ENCODE assay signal across 20 mouse cellular contexts in genomic region chr9:55377603-55378250, GRCm38 (mm10). TPM values are rescaled to one million over a fixed set of nuclear protein-coding genes. Genes with fewer than 3 reads are reported as not detected.
DNase-seq lines count a peak whose midpoint lies in the region; ATAC-seq and TF ChIP-seq lines count a peak whose summit lies in the region.
"Had no signal": no experiment of that assay in that cellular context is flagged by ENCODE, and none has a peak within 500 bp of the region (broad histone marks: within the 10 kb centered on the region; RNA-seq: fewer than 3 reads in every experiment).

No protein-coding gene starts in this region.

- DNase-seq in cerebellum, adult 18-20 months = peak; percentile 55 to 61
- no peak for DNase-seq in cerebellum, adult 11 months
- DNase-seq in CH12.LX (ENCODE audit: extremely low read depth) = peak; percentile 40
- DNase-seq in cerebellum, adult 9-11 months = peak; percentile 69
- DNase-seq in ovary, adult 18-20 months (ENCODE audit: low spot score) = no peak
- DNase-seq in spleen, postnatal 4 days (ENCODE audit: low spot score in 2 of 2) = no peak
- no peak for DNase-seq in lung, postnatal 14 days
- DNase-seq: gastrocnemius, postnatal 10 days; thymus, postnatal 4 days had no signal

- peaks cover 15 to 27% of the 10 kb centered on the region in 2 experiments for H3K4me1 ChIP-seq in CH12.LX (ENCODE audit: control insufficient read depth in 1 of 2, insufficient read depth in 2 of 2)
- H3K4me1 ChIP-seq: forebrain, embryonic 15.5 days; hindbrain, embryonic 12.5 days; liver, embryonic 15.5 days had no signal

- H3K36me3 ChIP-seq in CH12.LX (replicated peaks in 1 of 2; ENCODE audit: control insufficient read depth in 1 of 2, insufficient read depth in 1 of 2, low read length in 1 of 2) = no peaks in the 10 kb centered on the region
- H3K36me3 ChIP-seq: forebrain, embryonic 15.5 days; hindbrain, embryonic 12.5 days; liver, embryonic 15.5 days had no signal

- no peak overlapping the region for H3K9ac ChIP-seq in CH12.LX (ENCODE audit: insufficient read depth, low read depth)
- H3K9ac ChIP-seq: forebrain, embryonic 15.5 days; hindbrain, embryonic 12.5 days; liver, embryonic 15.5 days had no signal

- TF ChIP-seq CTCF in CH12.LX (conservative IDR thresholded peaks at IDR 0.05 in 1 of 2, IDR thresholded peaks at IDR 0.05 in 1 of 2; ENCODE audit: low read depth in 2 of 2, low read length in 2 of 2) = no peak

- no peak overlapping the region for H3K4me3 ChIP-seq in CH12.LX (replicated peaks in 1 of 3; ENCODE audit: low read depth in 2 of 3, low read length in 2 of 3, poor library complexity in 1 of 3)
- H3K4me3 ChIP-seq: erythroblast, embryonic 14.5 days; forebrain, embryonic 15.5 days; hindbrain, embryonic 12.5 days; liver, embryonic 15.5 days had no signal

- no peak for TF ChIP-seq POLR2A in CH12.LX (IDR thresholded peaks at IDR 0.05; ENCODE audit: low read depth, low read length)

- ATAC-seq in megakaryocyte progenitor cell, adult 5-6 weeks (replicated peaks; ENCODE audit: poor library complexity) = peak; percentile 57
- ATAC-seq: activated CD4-positive, CD25-positive, alpha-beta regulatory T cell, adult 4 months; forebrain, embryonic 15.5 days; intestine, embryonic 16.5 days; lung, postnatal 0 days; Patski had no signal

- H3K9me3 ChIP-seq in CH12.LX (replicated peaks; ENCODE audit: low read length) = peaks cover 13% of the 10 kb centered on the region
- H3K9me3 ChIP-seq: forebrain, embryonic 15.5 days; hindbrain, embryonic 12.5 days; liver, embryonic 15.5 days had no signal

- dilution Hi-C loops in CH12.LX (cut with MboI; ENCODE audit: extremely low pct_ligation_motif_present, extremely low pct_unique_long_range_greater_than_20kb, low sequenced_read_pairs) = no loop called here

- TF ChIP-seq RAD21 in CH12.LX (IDR thresholded peaks at IDR 0.05; ENCODE audit: low read depth, low read length) = no peak

- no peaks in the 10 kb centered on the region for H3K79me2 ChIP-seq in CH12.LX (replicated peaks; ENCODE audit: control insufficient read depth, extremely low read depth, insufficient read depth, poor library complexity, severe bottlenecking)

- no peak overlapping the region for H3K27ac ChIP-seq in CH12.LX (ENCODE audit: insufficient read depth, low read depth)
- H3K27ac ChIP-seq: forebrain, embryonic 15.5 days; hindbrain, embryonic 12.5 days; kidney, postnatal 0 days; liver, embryonic 15.5 days had no signal

- peaks cover 29% of the 10 kb centered on the region for H3K27me3 ChIP-seq in CH12.LX (replicated peaks)
- H3K27me3 ChIP-seq: forebrain, embryonic 15.5 days; hindbrain, embryonic 12.5 days; liver, embryonic 15.5 days had no signal

- no peak overlapping the region for H3K4me2 ChIP-seq in CH12.LX (ENCODE audit: insufficient read depth, low read depth, poor library complexity, severe bottlenecking)
- H3K4me2 ChIP-seq: forebrain, embryonic 15.5 days; hindbrain, embryonic 12.5 days; liver, embryonic 15.5 days had no signal

- in situ Hi-C loops in CH12.LX (cut with MboI; ENCODE audit: low pct_ligation_motif_present, low pct_unique_long_range_greater_than_20kb, low sequenced_read_pairs) = no loop called here

- TF ChIP-seq EP300 in CH12.LX (IDR thresholded peaks at IDR 0.05; ENCODE audit: low read length) = peak; percentile 66

TF ChIP-seq in CH12.LX, 34 proteins besides CTCF, POLR2A, EP300 and RAD21:
- peak; percentile 43; the same call in 1 of the 2 replicates for TF ChIP-seq MAX (IDR thresholded peaks at IDR 0.05; ENCODE audit: low read length)
- TF ChIP-seq ELF1 (IDR thresholded peaks at IDR 0.05; ENCODE audit: low read depth, low read length) = no peak
- TF ChIP-seq SIN3A (IDR thresholded peaks at IDR 0.05; ENCODE audit: low read length) = no peak
- TF ChIP-seq UBTF (IDR thresholded peaks at IDR 0.05; ENCODE audit: low read depth, low read length) = no peak
- no peak for TF ChIP-seq PAX5 (IDR thresholded peaks at IDR 0.05; ENCODE audit: low read length)
- TF ChIP-seq CHD2 (IDR thresholded peaks at IDR 0.05; ENCODE audit: low read length) = no peak
- TF ChIP-seq TBP (conservative IDR thresholded peaks at IDR 0.05; ENCODE audit: low read depth, low read length) = no peak
- no peak for TF ChIP-seq USF1 (IDR thresholded peaks at IDR 0.05; ENCODE audit: low read depth, low read length)
- no peak for TF ChIP-seq NRF1 (IDR thresholded peaks at IDR 0.05; ENCODE audit: low read depth, low read length)
- no peak for TF ChIP-seq NELFE (IDR thresholded peaks at IDR 0.05; ENCODE audit: low read depth, low read length)
- TF ChIP-seq CHD1 (IDR thresholded peaks at IDR 0.05; ENCODE audit: low read depth, low read length) = no peak
- TF ChIP-seq MEF2A (IDR thresholded peaks at IDR 0.05; ENCODE audit: borderline replicate concordance, low read depth, low read length) = no peak
- no peak for TF ChIP-seq ZNF384 (IDR thresholded peaks at IDR 0.05; ENCODE audit: low read depth, low read length)
- no peak for TF ChIP-seq POLR2AphosphoS2 (IDR thresholded peaks at IDR 0.05; ENCODE audit: low read depth, low read length)
- no peak for TF ChIP-seq ZMIZ1 (IDR thresholded peaks at IDR 0.05; ENCODE audit: low read depth, low read length)
- TF ChIP-seq MAZ (IDR thresholded peaks at IDR 0.05; ENCODE audit: low read depth, low read length) = no peak
- TF ChIP-seq GABPA (IDR thresholded peaks at IDR 0.05; ENCODE audit: insufficient replicate concordance, low read depth, low read length) = no peak
- no peak for TF ChIP-seq TCF12 (IDR thresholded peaks at IDR 0.05; ENCODE audit: low read depth, low read length)
- TF ChIP-seq RCOR1 (conservative IDR thresholded peaks at IDR 0.05; ENCODE audit: low read depth, low read length) = no peak
- TF ChIP-seq MYC (IDR thresholded peaks at IDR 0.05; ENCODE audit: low read depth, low read length) = peak; percentile 63; the same call in 1 of the 2 replicates
- TF ChIP-seq E2F4 (IDR thresholded peaks at IDR 0.05; ENCODE audit: insufficient replicate concordance, low read depth, low read length) = no peak
- no peak for TF ChIP-seq MAFK (IDR thresholded peaks at IDR 0.05; ENCODE audit: insufficient replicate concordance, low read length)
- TF ChIP-seq MXI1 (IDR thresholded peaks at IDR 0.05; ENCODE audit: low read depth, low read length) = no peak
- 0 out of 2 replicates have a peak, but pooled peaks have one; percentile 42 for TF ChIP-seq IRF4 (IDR thresholded peaks at IDR 0.05; ENCODE audit: low read depth, low read length)
- TF ChIP-seq ETS1 (conservative IDR thresholded peaks at IDR 0.05; ENCODE audit: low read depth, low read length) = peak; percentile 48; the same call in 1 of the 2 replicates
- no peak for TF ChIP-seq SMC3 (IDR thresholded peaks at IDR 0.05; ENCODE audit: low read depth, low read length)
- TF ChIP-seq KAT2A (IDR thresholded peaks at IDR 0.05; ENCODE audit: insufficient replicate concordance, low read length) = no peak
- TF ChIP-seq JUND (conservative IDR thresholded peaks at IDR 0.05; ENCODE audit: low read depth, low read length) = no peak
- peak; percentile 95 for TF ChIP-seq BHLHE40 (IDR thresholded peaks at IDR 0.05; ENCODE audit: low read depth, low read length)
- TF ChIP-seq ZKSCAN1 (IDR thresholded peaks at IDR 0.05; ENCODE audit: borderline replicate concordance, low read depth, low read length) = no peak
- TF ChIP-seq JUN (IDR thresholded peaks at IDR 0.05; ENCODE audit: insufficient read depth, low read depth, low read length) = no peak
- TF ChIP-seq HCFC1 (IDR thresholded peaks at IDR 0.05; ENCODE audit: low read depth, low read length) = no peak
- no peak for TF ChIP-seq USF2 (conservative IDR thresholded peaks at IDR 0.05; ENCODE audit: low read depth, low read length)
- no peak for TF ChIP-seq ZC3H11A (IDR thresholded peaks at IDR 0.05; ENCODE audit: low read depth, low read length)

RNA-seq across cellular contexts. Expression of gene Tmem266, which starts 51.0 kb away (rescaled TPM):
- total RNA-seq in CH12.LX (2012; rRNA removed) (not detected in 2 replicates), CH12.LX (2014; rRNA removed) (not detected in 2 replicates)
- polyA plus RNA-seq in CH12.LX (2012; ENCODE audit: insufficient read length, low read depth) = not detected in 2 replicates
- total RNA-seq in megakaryocyte progenitor cell, adult 5-6 weeks (2015) = not detected in 2 replicates
- total RNA-seq in megakaryocyte progenitor cell, adult 5-6 weeks (2017) = not detected in 2 replicates
- polyA plus RNA-seq: activated CD4-positive, CD25-positive, alpha-beta regulatory T cell, adult 4 months; erythroblast, embryonic 14.5 days; liver, embryonic 15.5 days had no signal

RNA-seq across cellular contexts. Expression of gene Nrg4, which starts 51.1 kb away (rescaled TPM):
- total RNA-seq in CH12.LX (2012; rRNA removed) (0.81 and 1.5 TPM in 2 replicates), CH12.LX (2014; rRNA removed) (1.2 and 1.6 TPM in 2 replicates)
- polyA plus RNA-seq in CH12.LX (2012; ENCODE audit: insufficient read length, low read depth) = 1.7 and 1.8 TPM in 2 replicates
- total RNA-seq in megakaryocyte progenitor cell, adult 5-6 weeks (2015) = 10.5 and 11.4 TPM in 2 replicates
- total RNA-seq in megakaryocyte progenitor cell, adult 5-6 weeks (2017) = 7.2 and 9.1 TPM in 2 replicates
- total RNA-seq: midbrain, postnatal 0 days had no signal

Comparison
In these comparisons a context has a peak if more than half of its experiments do, and no peak if none do; other contexts are left out.
1. DNase-seq: peak in cerebellum, adult 18-20 months (2 of 2), CH12.LX (single experiment) and cerebellum, adult 9-11 months (single experiment); none in cerebellum, adult 11 months (single experiment), ovary, adult 18-20 months (single experiment), spleen, postnatal 4 days (0 of 2) and lung, postnatal 14 days (single experiment).